Mouse (Mus musculus) adrenal gland, postnatal 25 days (tissue): ENCODE measurements around the gene Clec16a. TPM values are rescaled to one million over a fixed set of nuclear protein-coding genes. Genes with fewer than 3 reads are reported as not detected.

ENCODE experiments used
- DNase-seq: peaks from one replicate; pipeline ENCODE4 v3.0.0; 2021; ENCODE audit warnings: mixed read lengths
- total RNA-seq: library from RNA; stranded (reverse); gene quantifications from 2 replicates; pipeline ENCODE4 v1.2.3, GENCODE M21; 2021

Gene Clec16a
- total RNA-seq, 1 experiment from 2014 or later: 44.2 TPM

- DNase-seq: no peak
Observed at GRCm38 (mm10) chr16:10536323-10536722, 8.8 kb upstream of the Clec16a start.

- no peak for DNase-seq
Observed at GRCm38 (mm10) chr16:10536961-10537360, 8.2 kb upstream of the Clec16a start.

- no peak for DNase-seq
Observed at GRCm38 (mm10) chr16:10540763-10541597, 4.2 kb upstream of the Clec16a start.

- DNase-seq: no peak
Observed at GRCm38 (mm10) chr16:10541598-10541930, 3.6 kb upstream of the Clec16a start.

DNA sequence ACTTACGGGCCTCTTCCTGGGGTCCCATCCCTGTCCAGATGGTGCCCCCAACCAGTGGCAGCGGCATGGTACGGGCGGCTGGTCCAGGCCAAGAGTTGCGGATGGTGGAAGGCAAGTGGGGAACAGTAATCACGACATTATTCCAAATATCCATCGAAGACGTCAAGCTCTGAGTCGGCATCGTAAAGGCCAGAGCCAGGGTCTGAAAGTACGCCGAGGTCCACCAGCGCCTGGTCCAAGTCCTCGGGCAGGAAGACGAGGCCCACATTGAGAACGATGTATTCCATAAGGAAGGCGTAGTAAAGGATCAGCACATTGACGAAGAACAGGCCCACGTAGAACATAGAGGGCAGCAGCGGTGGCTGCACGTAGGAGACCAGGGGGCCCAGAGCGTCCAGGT lies 2.9 kb upstream of the Clec16a start:
- no peak for DNase-seq

DNA sequence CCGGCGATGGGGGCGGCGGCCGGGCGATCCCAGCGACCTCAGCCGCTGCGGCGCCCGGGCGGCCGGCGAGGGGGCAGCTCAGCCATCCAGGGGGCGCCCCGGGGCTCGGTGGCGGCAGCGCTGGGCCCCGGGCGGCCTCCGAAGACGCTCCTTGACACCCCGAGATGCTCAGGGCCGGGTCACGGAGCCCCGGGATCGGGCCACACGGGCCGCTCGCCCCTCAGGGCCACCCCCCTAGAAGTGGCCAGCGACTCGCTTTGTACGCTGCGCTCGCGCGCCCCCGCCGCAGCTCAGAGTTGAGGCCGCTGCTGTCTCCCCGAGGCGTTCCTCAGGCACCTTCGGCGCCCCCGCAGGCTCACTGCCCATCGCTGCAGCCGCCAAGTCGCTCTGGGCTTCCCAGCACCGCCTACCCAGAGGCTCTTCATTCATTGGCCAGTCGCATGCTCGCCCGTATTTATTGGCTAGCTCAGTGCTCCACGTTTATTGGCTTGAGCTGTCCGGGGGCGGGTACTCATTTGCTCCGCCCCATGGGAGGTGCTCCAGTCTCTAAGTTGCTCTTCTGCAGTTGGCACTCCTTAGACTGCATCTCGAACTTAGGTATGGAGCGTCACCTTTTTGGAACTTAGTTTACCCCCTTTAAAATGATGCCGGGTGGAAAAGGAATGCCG lies 2.3 kb upstream of the Clec16a start, which contains the start of gene Dexi:
Dexi (minus strand) TSS at position 357 of the 668 bp plus-strand sequence.
- DNase-seq: peak; percentile 92

DNA sequence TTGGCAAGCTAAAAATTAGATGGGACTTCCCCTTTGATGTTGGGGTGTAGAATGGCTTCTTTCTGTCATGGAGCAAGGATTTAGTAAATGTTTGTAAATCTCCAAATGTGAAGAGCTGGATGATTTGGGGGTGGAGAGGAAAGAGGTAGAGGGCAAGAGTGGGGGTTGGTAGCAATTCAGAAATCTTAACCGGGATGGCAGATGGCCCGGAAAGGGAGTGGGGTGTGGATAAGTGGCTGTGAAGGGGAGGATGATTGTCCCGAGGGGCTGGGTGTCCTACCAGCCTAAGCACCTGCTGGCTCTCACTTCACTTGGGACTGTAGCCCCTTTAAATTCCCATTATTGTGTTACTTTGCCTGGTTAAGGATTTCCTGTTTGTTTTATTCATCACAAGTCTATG lies 1.7 kb downstream of the Clec16a start:
- no peak for DNase-seq

DNA sequence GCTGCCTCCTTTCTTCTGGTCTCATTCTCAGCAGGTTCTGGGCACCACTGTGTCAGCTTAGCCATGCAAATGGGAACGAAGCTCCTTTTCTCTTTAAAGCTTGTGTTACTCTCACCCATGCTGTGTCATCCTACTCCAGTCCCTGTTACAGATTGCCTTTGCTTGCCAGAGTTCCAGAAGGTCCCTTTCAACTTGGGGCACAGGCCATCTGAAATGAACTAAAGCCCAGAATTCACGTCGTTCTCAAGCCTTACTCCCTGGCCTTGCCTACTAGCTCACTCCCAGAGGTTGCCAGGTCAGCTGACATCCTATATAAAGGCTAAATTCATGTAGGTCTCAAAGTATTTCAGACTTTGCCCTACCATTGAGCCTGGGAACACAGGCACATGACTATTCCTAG lies 3.8 kb downstream of the Clec16a start:
- DNase-seq: no peak

- DNase-seq: no peak
Observed at GRCm38 (mm10) chr16:10549600-10549999, 4.5 kb downstream of the Clec16a start.

- no peak for DNase-seq
Observed at GRCm38 (mm10) chr16:10551592-10551991, 6.5 kb downstream of the Clec16a start.

- DNase-seq: no peak
Observed at GRCm38 (mm10) chr16:10553858-10554257, 8.7 kb downstream of the Clec16a start.

DNA sequence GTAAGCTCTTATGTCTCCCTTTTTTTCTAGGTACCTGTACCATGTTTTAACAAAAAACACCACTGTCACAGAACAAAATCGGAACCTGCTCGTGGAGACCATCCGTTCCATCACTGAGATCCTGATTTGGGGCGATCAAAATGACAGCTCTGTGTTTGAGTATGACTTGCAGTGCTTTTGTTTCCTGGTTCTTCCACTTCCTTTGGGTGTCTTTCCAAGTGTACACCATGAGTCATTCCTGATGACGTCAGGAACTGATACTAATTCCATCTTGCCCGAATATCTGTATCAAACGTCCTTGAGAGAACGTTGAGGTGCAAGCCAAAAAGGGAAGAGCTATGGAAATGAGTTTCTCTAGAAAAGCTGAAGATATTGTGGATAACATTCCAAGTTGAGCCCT lies 14.9 kb downstream of the Clec16a start:
- no peak for DNase-seq

GRCm38 (mm10) chr16:10565278-10565885 lies 20.2 kb downstream of the Clec16a start:
- peak; percentile 63 for DNase-seq

GRCm38 (mm10) chr16:10567153-10567552 lies 22.0 kb downstream of the Clec16a start:
- no peak for DNase-seq

DNA sequence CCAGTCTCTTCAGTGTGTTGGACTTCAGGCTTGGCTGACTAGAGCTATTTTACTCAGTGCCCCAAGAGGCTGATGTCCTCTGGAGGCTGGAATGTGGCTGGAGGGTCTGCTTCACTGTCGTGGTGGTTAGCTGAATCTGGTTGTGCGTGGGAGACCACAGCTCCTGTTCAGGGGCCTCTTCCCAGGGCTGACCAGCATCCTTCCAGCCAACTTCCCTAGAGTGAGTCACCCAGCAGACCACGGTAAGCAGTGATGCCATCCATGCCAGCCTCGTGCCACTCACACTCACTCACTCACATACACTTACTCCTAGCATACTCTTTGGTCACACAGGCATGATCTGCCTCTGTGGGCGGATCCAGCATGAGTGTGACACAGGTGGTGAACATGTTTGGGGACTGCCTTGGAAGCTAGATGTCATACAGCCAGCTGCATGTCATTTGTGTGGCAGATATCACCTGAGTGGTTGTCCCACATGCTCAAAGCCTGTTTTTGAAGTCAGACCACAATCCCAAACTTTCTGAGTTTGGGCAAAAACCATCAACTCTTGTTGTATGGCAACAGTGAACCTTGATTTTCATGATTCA lies 24.8 kb downstream of the Clec16a start:
- no peak for DNase-seq

DNA sequence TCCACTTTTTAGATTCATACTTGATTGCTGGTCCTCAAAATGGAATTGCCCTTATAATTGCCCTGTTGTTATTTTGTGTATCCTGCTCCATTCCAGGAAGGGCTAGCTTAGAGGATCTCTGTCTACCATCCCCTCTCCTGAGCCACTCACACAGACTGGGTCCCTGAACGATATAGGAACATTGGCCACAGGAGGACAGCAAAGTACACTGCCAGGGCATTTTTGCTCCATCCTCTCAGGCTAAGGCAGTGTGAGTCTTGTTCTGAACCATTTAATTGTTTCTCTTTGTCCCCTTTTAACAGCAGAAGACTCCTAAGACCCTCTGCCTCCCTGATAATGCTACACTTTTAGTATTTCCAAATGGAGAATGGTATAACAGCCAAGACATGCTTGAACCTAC lies 25.6 kb downstream of the Clec16a start:
- peak; percentile 63 for DNase-seq

DNA sequence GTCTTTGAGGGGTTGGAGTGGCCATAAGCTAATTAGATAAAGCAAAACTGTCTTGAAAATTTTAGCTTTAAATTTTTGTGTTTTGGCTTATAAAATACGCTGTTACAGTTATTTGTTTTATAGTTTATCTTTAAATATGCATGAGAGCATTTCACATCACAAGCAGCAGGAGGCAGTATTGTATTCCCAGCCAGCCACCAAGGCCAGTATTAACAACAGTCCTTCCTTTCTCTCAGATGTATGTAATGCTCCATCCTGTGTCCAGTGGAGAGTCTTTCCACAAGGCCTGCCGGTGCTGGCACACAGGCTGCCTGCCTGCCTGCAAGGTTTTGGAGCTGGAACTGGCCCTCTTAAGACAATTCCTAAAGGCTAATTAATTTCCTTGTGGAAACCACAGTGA lies 26.7 kb downstream of the Clec16a start:
- DNase-seq: no peak

DNA sequence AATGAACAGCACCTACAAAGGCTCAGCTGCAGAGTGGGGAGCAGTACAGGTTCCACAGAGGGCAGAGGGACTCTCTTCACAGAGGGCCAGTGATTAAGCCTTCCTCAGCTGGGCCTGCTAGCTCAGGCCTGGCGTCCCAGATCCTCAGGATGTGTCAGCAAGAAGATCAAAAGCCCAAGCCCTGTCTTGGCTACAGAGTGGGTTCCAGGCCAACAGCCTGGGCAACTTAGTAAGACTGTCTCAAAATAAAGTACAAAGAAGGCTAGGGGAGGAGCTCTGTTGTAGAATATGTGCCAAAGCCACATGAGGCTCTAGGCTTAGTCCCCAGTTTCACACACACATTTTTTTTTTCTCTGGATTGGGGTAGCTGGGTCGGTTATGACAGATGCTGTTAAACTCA lies 29.8 kb downstream of the Clec16a start:
- no peak for DNase-seq

DNA sequence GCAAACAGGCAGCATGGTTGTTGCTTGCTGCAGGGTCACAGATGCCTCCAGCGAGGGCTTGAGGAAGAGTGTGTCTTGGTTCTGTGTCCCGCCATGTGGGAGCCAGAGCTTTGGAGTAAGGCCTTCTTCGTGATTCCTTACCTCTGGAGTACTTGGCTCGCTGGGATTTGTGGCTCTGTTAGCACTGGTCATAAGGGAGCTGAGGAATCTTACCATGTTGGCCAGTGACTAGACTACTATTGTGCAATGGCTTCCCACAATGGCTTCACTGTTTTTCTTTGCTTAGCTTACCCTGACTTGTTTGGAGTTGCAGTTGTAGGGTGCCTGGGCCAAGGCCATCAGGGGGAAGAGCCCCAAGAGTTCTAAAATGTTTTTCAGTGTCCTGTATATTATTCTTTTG lies 30.8 kb downstream of the Clec16a start:
- DNase-seq: no peak

DNA sequence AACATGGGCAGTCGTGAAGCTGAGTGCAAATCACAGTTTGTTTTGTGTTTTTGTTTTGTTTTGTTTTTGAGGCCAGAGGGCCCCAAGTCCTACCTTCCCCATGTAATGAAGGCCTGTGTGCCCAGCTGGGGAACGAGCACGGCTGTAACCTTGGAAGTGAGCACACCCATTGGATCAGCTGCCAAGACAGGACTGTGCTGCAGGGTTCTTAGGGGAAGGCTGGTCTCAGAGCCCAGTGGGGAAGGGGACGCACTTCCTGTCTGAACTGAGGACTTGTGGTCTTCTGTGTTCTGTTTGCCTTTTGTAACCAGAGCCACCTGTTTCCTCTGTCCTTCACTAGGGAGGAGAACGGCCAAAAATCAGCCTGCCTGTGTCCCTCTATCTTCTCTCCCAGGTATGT lies 32.4 kb downstream of the Clec16a start:
- peak; percentile 23 for DNase-seq

DNA sequence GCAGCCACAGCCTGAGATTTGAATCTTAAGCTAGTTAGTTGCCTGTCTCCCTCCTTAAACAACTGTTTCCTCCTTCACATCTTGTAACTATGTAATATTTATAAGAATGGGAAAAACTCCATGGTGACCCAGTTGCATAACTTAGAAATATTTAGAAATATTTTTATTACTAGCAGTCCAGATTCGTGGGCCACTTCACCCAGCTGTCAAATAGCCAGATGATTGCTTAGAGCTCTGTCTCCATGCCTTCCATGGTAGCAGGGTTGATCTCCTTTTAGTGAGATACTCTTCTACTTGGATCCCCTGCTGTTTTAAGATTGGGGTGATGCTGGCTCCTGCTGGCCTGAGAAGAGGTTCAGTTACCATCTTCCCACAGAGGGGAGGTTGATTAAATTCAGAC lies 33.2 kb downstream of the Clec16a start:
- no peak for DNase-seq

GRCm38 (mm10) chr16:10581234-10581898 lies 36.2 kb downstream of the Clec16a start:
- DNase-seq: no peak
